Mouse (Mus musculus) kidney, adult 2 months (tissue): ENCODE results near the gene Gm4871.
"Not testable (repeated sequence)": the region's sequence is repeated elsewhere in the genome, so short reads cannot be mapped to it uniquely, and the experiment has no call there.

Experiments
- CTCF ChIP-seq: fragments of 200-500 bp; conservative IDR thresholded peaks from 2 replicates; pipeline ENCODE4 v1.5.1; 2011; ENCODE audit warnings: low read depth, mild to moderate bottlenecking, control low read depth, low read length, moderate library complexity, mixed read lengths; ENCODE audit not compliant: insufficient read depth, insufficient read length
- POLR2A ChIP-seq: fragments of 200-500 bp; IDR thresholded peaks from one replicate; pipeline ENCODE4 v1.6.1; 2011; ENCODE audit warnings: low read depth, low read length, control low read depth

DNA sequence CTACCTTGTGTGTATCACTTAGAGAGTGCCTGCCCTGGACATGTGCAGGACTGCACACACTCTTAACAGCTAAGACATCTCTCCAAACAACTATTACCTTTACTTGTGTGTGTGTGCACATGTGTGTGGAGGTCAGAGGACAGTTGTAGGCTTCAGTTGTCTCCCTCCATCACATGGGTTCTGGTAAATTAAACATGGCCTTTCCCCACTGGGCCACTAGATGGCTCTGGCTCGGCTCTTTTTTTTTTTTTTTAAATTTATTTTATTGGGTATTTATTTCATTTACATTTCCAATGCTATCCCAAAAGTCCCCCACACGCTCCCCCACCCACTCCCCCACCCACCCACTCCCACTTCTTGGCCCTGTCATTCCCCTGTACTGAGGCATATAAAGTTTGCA is 15.8 kb downstream of the Gm4871 start:
- TF ChIP-seq CTCF, POLR2A: not testable (repeated sequence)
